Mouse (Mus musculus): ENCODE results near the gene Clec11a.

- TF ChIP-seq EP300 (IDR thresholded peaks at IDR 0.05; ENCODE audit: low read depth) (no peak), CTCF (IDR thresholded peaks at IDR 0.05; ENCODE audit: low read depth) (no peak)
These were observed 3.7 kb upstream of the Clec11a start for GRCm38 (mm10) chr7:44310285-44310877.

Data from liver, embryonic 14.5 days (tissue).